Mouse (Mus musculus) liver, embryonic 16.5 days (tissue): ENCODE data around the gene Csnk2b. TPM values are rescaled to one million over a fixed set of nuclear protein-coding genes. Genes with fewer than 3 reads are reported as not detected.

Experiments
- ATAC-seq: fragments of 200-750 bp; cut with Nextera tagmentation; 2 replicates; pipeline ENCODE4 v1.8.0; 2017; ENCODE audit warnings: low read depth, mild to moderate bottlenecking, moderate number of reproducible peaks, moderate library complexity
- H3K27ac ChIP-seq: fragments of 300-500 bp; sonication (generic); 2 replicates; pipeline ENCODE4 v1.5.1; 2014; ENCODE audit warnings: mild to moderate bottlenecking, low read length
- H3K27me3 ChIP-seq: fragments of 300-500 bp; sonication (generic); 2 replicates; pipeline ENCODE4 v1.6.1; 2014; ENCODE audit warnings: low read depth, low read length, mixed read lengths; ENCODE audit not compliant: control insufficient read depth, insufficient read depth
- H3K36me3 ChIP-seq: fragments of 300-500 bp; sonication (generic); 2 replicates; pipeline ENCODE4 v1.6.1; 2014; ENCODE audit warnings: mild to moderate bottlenecking; ENCODE audit not compliant: control insufficient read depth, insufficient read depth
- H3K4me1 ChIP-seq: fragments of 300-500 bp; sonication (generic); 2 replicates; pipeline ENCODE4 v1.6.1; 2014; ENCODE audit warnings: low read depth, low read length, mixed read lengths; ENCODE audit not compliant: control insufficient read depth
- H3K4me2 ChIP-seq: fragments of 300-500 bp; sonication (generic); 2 replicates; pipeline ENCODE4 v1.6.1; 2014; ENCODE audit warnings: low read depth, low read length, mixed read lengths
- H3K4me3 ChIP-seq: fragments of 300-500 bp; sonication (generic); 2 replicates; pipeline ENCODE4 v1.5.1; 2014; ENCODE audit warnings: low read depth, mild to moderate bottlenecking, low read length
- H3K9ac ChIP-seq: fragments of 300-500 bp; sonication (generic); 2 replicates; pipeline ENCODE4 v1.6.1; 2014; ENCODE audit warnings: low read depth, low read length
- H3K9me3 ChIP-seq: fragments of 300-500 bp; sonication (generic); replicated peaks from 2 replicates; pipeline ENCODE4 v1.6.1; 2016; ENCODE audit warnings: low read length; ENCODE audit not compliant: control insufficient read depth
- WGBS: fragments of 180-500 bp; shearing (Covaris S2); extraction: QIAGEN DNeasy Blood & Tissue Kit; methylation state at CpG from one replicate; pipeline ENCODE4 v1.1.7; 2014; ENCODE audit not compliant: insufficient replicate concordance; 5-methylcytosine and 5-hydroxymethylcytosine counted together
- polyA plus RNA-seq: library from polyadenylated mRNA; unstranded; fragments of >200 nt; fragmentation: Nextera tagmentation; extraction: Ambion mirVana; gene quantifications from 2 replicates; pipeline ENCODE4 v1.2.1, GENCODE M21; 2015

Gene Csnk2b
- polyA plus RNA-seq, 1 experiment from 2014 or later = 115 TPM

DNA sequence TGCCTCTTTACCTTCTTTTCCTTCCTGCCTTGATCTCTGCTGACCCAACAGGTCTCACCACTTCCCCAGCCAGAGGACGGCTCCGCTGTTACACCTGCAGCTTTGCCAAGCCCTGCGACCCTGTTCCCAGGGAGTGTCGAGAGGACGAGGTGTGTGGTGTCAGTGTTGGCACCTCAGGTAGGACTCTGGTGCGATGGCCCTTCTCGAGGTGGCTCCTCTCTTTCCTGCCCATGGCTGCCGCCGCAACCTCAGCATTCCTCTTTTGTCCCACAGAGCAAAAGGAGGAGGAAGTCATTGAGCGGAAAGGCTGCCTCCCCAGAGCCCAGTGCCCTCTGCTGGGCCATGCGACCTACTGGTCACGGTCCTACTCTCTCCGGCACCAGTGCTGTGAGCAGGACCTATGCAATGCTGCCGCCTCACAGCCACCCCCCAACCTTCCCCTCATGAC lies 44.0 kb downstream of the Csnk2b start, which contains the start of gene Ly6g6d:
Gene Ly6g6d (minus strand): TSS at position 280 of the 448 bp plus-strand sequence.
- Histone ChIP-seq H3K27me3 (peaks cover 6% of the 10 kb centered on the region), H3K4me1 (peaks cover 23% of the 10 kb centered on the region), H3K27ac (no peak within 1 kb of the TSS), H3K4me3 (no peak within 1 kb of the TSS), H3K4me2 (peak within 1 kb of the TSS; percentile 33), H3K9me3 (no peaks in the 10 kb centered on the region), H3K36me3 (no peaks in the 10 kb centered on the region), H3K9ac (no peak within 1 kb of the TSS)
- 16% methylated on average over 12 of the region's 14 CpGs for WGBS
- no peak for ATAC-seq

- peak overlapping the region; percentile 33; the same call in 1 of the 2 replicates for H3K4me2 ChIP-seq
- no peaks in the 10 kb centered on the region for H3K36me3 ChIP-seq
- H3K9me3 ChIP-seq = no peaks in the 10 kb centered on the region
- H3K27me3 ChIP-seq = peaks cover 6% of the 10 kb centered on the region
- WGBS = 27% methylated on average over 2 of the region's 2 CpGs
- no peak overlapping the region for H3K27ac ChIP-seq
- H3K9ac ChIP-seq = no peak overlapping the region
- H3K4me1 ChIP-seq = peaks cover 23% of the 10 kb centered on the region
- no peak overlapping the region for H3K4me3 ChIP-seq
- no peak for ATAC-seq
Observed at GRCm38 (mm10) chr17:35077285-35077684, 44.6 kb downstream of the Csnk2b start.

- peaks cover 6% of the 10 kb centered on the region for H3K27me3 ChIP-seq
- no peaks in the 10 kb centered on the region for H3K36me3 ChIP-seq
- H3K9ac ChIP-seq = no peak within 1 kb of the TSS
- H3K9me3 ChIP-seq = no peaks in the 10 kb centered on the region
- H3K4me3 ChIP-seq = no peak within 1 kb of the TSS
- no peak within 1 kb of the TSS for H3K27ac ChIP-seq
- peak within 1 kb of the TSS; percentile 33 for H3K4me2 ChIP-seq
- peaks cover 23% of the 10 kb centered on the region for H3K4me1 ChIP-seq
- 40% methylated on average over 10 of the region's 10 CpGs for WGBS
- ATAC-seq = no peak
Observed at GRCm38 (mm10) chr17:35076507-35077176, 45.2 kb downstream of the Csnk2b start, which contains the start of gene Ly6g6e. Gene Ly6g6e (plus strand): TSS chr17:35076902.

DNA sequence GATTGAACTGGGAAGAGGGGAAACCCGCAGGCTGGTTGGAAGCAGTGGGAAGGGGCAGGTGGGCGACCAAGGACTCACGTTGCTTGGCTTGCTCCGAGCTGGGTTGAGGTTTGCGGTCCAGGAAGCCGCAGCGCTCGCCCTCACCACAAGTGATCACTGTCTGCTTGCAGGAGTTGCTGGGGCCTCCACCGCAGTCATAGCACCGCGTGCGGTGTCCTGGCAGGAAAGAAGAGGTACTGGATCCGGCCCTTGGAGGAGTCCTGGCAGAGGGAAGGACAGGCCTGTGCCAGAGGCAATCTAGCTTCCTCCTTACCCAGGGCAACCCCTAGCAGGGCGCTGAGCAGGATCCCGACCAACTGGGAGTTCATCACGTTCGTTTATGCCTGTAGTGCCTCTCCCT lies 47.8 kb downstream of the Csnk2b start:
- no peak overlapping the region for H3K9ac ChIP-seq
- ATAC-seq = no peak
- no peak overlapping the region for H3K4me3 ChIP-seq
- H3K36me3 ChIP-seq = no peaks in the 10 kb centered on the region
- no peaks in the 10 kb centered on the region for H3K9me3 ChIP-seq
- peaks cover 6% of the 10 kb centered on the region for H3K27me3 ChIP-seq
- no peak overlapping the region for H3K27ac ChIP-seq
- 17% methylated on average over 17 of the region's 17 CpGs for WGBS
- no peak overlapping the region for H3K4me2 ChIP-seq
- H3K4me1 ChIP-seq = peaks cover 6% of the 10 kb centered on the region

DNA sequence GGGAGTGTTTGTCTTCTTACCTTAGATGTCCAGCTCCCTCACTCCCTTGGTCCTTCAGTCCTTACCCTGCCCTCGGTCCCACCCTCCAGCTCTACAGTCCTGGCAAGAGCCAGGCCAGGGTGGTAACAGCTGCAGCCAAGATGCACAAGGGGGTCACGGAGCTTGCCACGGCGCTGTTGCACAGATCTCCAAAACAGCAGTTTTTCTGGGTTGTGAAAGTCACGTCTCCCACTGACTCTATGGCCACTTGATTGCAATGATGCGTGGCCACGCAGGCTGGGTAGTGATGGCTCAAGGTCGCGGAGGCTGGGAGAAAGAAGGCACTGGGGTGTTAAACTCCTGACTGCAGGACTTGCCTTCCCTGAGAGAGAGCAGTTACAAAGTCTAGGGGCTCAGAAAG lies 50.4 kb downstream of the Csnk2b start:
- Histone ChIP-seq H3K27ac (no peak overlapping the region), H3K9ac (no peak overlapping the region), H3K9me3 (no peaks in the 10 kb centered on the region), H3K27me3 (peaks cover 24% of the 10 kb centered on the region), H3K36me3 (no peaks in the 10 kb centered on the region), H3K4me1 (no peaks in the 10 kb centered on the region; the same call in 1 of the 2 replicates), H3K4me3 (no peak overlapping the region), H3K4me2 (no peak overlapping the region)
- no peak for ATAC-seq
- 70% methylated on average over 9 of the region's 9 CpGs for WGBS

- no peaks in the 10 kb centered on the region for H3K9me3 ChIP-seq
- H3K4me3 ChIP-seq = no peak overlapping the region
- no peak overlapping the region for H3K9ac ChIP-seq
- no peak overlapping the region for H3K27ac ChIP-seq
- H3K4me1 ChIP-seq = peaks cover 6% of the 10 kb centered on the region
- no peaks in the 10 kb centered on the region for H3K36me3 ChIP-seq
- 41% methylated on average over 6 of the region's 6 CpGs for WGBS
- peaks cover 31% of the 10 kb centered on the region for H3K27me3 ChIP-seq
- no peak overlapping the region for H3K4me2 ChIP-seq
- ATAC-seq = no peak
Observed at GRCm38 (mm10) chr17:35070556-35071229, 51.2 kb downstream of the Csnk2b start.

DNA sequence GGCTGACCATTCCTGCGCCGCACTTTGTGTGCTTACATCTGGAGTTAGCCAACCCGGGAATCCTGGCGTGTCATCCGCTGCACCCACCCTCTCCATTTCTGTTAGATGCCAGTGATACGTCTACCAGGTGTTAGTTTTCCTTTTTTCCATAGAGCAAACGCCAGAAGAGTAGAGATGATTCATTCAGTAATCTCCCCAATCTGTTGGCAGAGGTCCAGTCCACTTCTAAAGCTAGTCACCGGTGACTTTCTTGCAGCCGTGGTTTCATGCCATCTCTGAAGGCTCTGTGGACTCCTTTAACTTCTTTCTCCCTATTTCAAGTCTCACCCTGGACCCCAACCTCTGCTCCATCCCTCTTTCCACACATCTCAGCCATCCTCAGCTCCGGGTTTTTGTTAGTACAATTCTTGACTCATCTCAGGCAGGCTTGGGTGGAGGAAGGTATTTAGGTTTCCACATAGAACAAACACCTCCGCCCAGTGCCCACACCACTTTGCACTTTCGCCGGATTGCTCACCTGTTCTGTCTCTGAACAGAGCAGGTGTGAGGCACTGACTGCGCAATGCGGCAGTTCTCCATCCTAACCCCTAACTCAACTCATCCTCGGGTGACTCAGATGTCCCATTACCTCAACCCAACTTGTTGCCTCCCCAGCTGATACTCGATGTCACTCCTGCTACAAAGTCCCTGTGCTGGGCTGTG lies 53.5 kb downstream of the Csnk2b start:
- 66% methylated on average over 17 of the region's 17 CpGs for WGBS
- H3K27me3 ChIP-seq = peaks cover 55% of the 10 kb centered on the region

More for the DNA sequence above, 53.5 kb downstream of the Csnk2b start:
- Histone ChIP-seq H3K36me3 (no peaks in the 10 kb centered on the region), H3K4me3 (no peak overlapping the region), H3K9me3 (no peaks in the 10 kb centered on the region), H3K27ac (no peak overlapping the region), H3K4me2 (no peak overlapping the region), H3K4me1 (peaks cover 19% of the 10 kb centered on the region), H3K9ac (no peak overlapping the region)
- no peak for ATAC-seq
